Mouse (Mus musculus): Measurements from ENCODE around the gene Parvg. TPM values are rescaled to one million over a fixed set of nuclear protein-coding genes. Genes with fewer than 3 reads are reported as not detected.

The Parvg gene
- total and polyA plus RNA-seq, 3 experiments = 58.8 to 142 TPM; not detected in 1

DNA sequence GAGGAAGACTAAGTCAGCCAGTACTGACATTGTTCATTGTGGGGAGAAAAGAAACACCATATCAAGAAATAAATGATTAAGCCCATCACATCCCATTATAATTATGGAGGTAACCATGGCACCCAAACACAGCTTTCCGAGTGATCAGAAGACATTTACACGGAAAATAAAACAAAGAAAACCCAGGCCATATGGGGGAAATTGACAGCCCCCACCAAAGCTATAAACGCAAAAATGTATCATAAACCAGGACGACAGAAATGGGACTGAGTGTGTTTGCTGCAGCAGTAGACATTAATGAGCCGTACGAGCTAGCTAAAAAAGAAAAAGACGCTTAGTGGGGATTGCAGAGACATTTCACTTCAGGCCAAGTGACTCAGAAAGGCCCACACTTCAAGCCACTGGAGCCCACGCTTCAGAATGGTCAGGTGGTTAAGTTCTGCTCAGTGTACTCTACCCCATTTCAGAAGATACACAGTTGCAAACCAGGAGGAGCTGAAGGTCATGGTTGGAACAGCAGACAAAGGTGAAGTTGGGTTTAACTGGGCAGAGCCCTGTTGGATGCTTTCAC is 62.3 kb downstream of the Parvg start:
- DNase-seq (ENCODE audit: low read depth, low spot score) = no peak
- no peaks in the 10 kb centered on the region for H3K79me2 ChIP-seq (ENCODE audit: control insufficient read depth, insufficient read depth, low read length, poor library complexity)
- no peak overlapping the region for H3K4me3 ChIP-seq (ENCODE audit: control insufficient read depth in 1 of 2, insufficient read depth in 1 of 2, low read depth in 2 of 2, low read length in 2 of 2)
- H3K4me1 ChIP-seq (ENCODE audit: control insufficient read depth in 1 of 2, insufficient read depth in 2 of 2, low read length in 2 of 2) = no peaks in the 10 kb centered on the region
- TF ChIP-seq ZMIZ1 (IDR thresholded peaks at IDR 0.05; ENCODE audit: low read depth, low read length) (no peak), E2F4 (IDR thresholded peaks at IDR 0.05; ENCODE audit: borderline replicate concordance, low read depth, low read length) (no peak), MYB (IDR thresholded peaks at IDR 0.05; ENCODE audit: low read depth, low read length) (no peak), ELF1 (IDR thresholded peaks at IDR 0.05; ENCODE audit: low read depth, low read length) (no peak), TAL1 (IDR thresholded peaks at IDR 0.05; ENCODE audit: low read length) (no peak), RCOR1 (IDR thresholded peaks at IDR 0.05; ENCODE audit: low read depth, low read length) (no peak), UBTF (IDR thresholded peaks at IDR 0.05; ENCODE audit: borderline replicate concordance, insufficient read depth, low read depth, low read length) (no peak), USF2 (IDR thresholded peaks at IDR 0.05; ENCODE audit: borderline replicate concordance in 1 of 2, insufficient read depth in 1 of 2, low read depth in 1 of 2, low read length in 2 of 2) (no peak), MYC (IDR thresholded peaks at IDR 0.05; ENCODE audit: low read depth, low read length) (no peak), SMC3 (IDR thresholded peaks at IDR 0.05; ENCODE audit: low read depth, low read length) (no peak), NELFE (IDR thresholded peaks at IDR 0.05; ENCODE audit: low read depth, low read length) (no peak), MAX (IDR thresholded peaks at IDR 0.05; ENCODE audit: low read length) (no peak), USF1 (IDR thresholded peaks at IDR 0.05; ENCODE audit: low read depth, low read length) (no peak), RAD21 (IDR thresholded peaks at IDR 0.05; ENCODE audit: low read depth, low read length) (no peak), MXI1 (IDR thresholded peaks at IDR 0.05; ENCODE audit: low read depth, low read length) (no peak), HCFC1 (IDR thresholded peaks at IDR 0.05; ENCODE audit: low read depth, low read length) (no peak), EP300 (IDR thresholded peaks at IDR 0.05; ENCODE audit: low read depth in 1 of 2, low read length in 2 of 2) (no peak)
- no peaks in the 10 kb centered on the region for H3K36me3 ChIP-seq (ENCODE audit: control insufficient read depth in 1 of 2, insufficient read depth in 2 of 2, low read length in 2 of 2)
- H3K9me3 ChIP-seq (replicated peaks; ENCODE audit: insufficient read depth, low read length) = no peaks in the 10 kb centered on the region
- H3K9ac ChIP-seq (ENCODE audit: control insufficient read depth, low read depth, low read length, poor library complexity, severe bottlenecking) = no peak overlapping the region
- no peaks in the 10 kb centered on the region for H3K27me3 ChIP-seq (ENCODE audit: control insufficient read depth in 1 of 2, insufficient read depth in 2 of 2, low read length in 2 of 2)
- no peak overlapping the region for H3K27ac ChIP-seq (ENCODE audit: control insufficient read depth, low read depth, low read length)

DNA sequence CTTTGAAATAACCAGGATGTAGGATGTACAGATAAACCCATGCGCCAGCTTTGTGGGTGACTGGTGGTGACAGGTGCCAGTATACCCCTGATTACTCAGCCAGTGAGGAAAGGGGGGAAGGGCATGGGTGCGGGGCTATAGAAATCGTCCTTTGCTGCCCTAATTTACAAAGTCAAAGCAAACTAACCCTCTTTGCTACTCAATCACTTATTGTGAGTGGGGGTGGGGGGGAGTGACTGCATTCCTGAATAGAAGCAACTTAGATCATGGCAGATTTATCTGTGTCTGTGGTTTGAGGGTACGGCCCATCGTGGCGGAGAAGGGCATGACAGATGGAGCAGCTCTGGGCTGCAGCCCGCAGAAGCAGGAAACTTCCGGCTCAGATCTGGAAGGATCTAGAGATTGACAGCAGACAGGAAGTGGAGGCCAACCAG is 64.9 kb downstream of the Parvg start:
- H3K27ac ChIP-seq (ENCODE audit: control insufficient read depth, low read depth, low read length) = no peak overlapping the region

More for the DNA sequence above, 64.9 kb downstream of the Parvg start:
- no peak overlapping the region for H3K4me3 ChIP-seq (ENCODE audit: control insufficient read depth in 1 of 2, insufficient read depth in 1 of 2, low read depth in 2 of 2, low read length in 2 of 2)
- no peak for DNase-seq (ENCODE audit: low read depth, low spot score)
- H3K36me3 ChIP-seq (ENCODE audit: control insufficient read depth in 1 of 2, insufficient read depth in 2 of 2, low read length in 2 of 2) = no peaks in the 10 kb centered on the region
- no peaks in the 10 kb centered on the region for H3K4me1 ChIP-seq (ENCODE audit: control insufficient read depth in 1 of 2, insufficient read depth in 2 of 2, low read length in 2 of 2)
- TF ChIP-seq RCOR1 (IDR thresholded peaks at IDR 0.05; ENCODE audit: low read depth, low read length) = no peak
- TF ChIP-seq MYB (IDR thresholded peaks at IDR 0.05; ENCODE audit: low read depth, low read length) = no peak
- TF ChIP-seq EP300 (IDR thresholded peaks at IDR 0.05; ENCODE audit: low read depth in 1 of 2, low read length in 2 of 2) = no peak
- TF ChIP-seq ZMIZ1 (IDR thresholded peaks at IDR 0.05; ENCODE audit: low read depth, low read length) = no peak
- no peak for TF ChIP-seq GATA1 (IDR thresholded peaks at IDR 0.05; ENCODE audit: low read depth, low read length)
- no peak for TF ChIP-seq MEF2A (IDR thresholded peaks at IDR 0.05; ENCODE audit: extremely low read depth, insufficient replicate concordance, low read depth, low read length, poor library complexity, severe bottlenecking)
- no peak for TF ChIP-seq POLR2AphosphoS2 (IDR thresholded peaks at IDR 0.05; ENCODE audit: low read length)
- TF ChIP-seq MAFK (IDR thresholded peaks at IDR 0.05; ENCODE audit: borderline replicate concordance, low read depth, low read length) = no peak
- no peak for TF ChIP-seq POLR2AphosphoS5 (IDR thresholded peaks at IDR 0.05; ENCODE audit: borderline replicate concordance, low read depth, low read length)
- no peak for TF ChIP-seq CHD1 (IDR thresholded peaks at IDR 0.05; ENCODE audit: low read depth, low read length)
- TF ChIP-seq SMC3 (IDR thresholded peaks at IDR 0.05; ENCODE audit: low read depth, low read length) = no peak
- H3K79me2 ChIP-seq (ENCODE audit: control insufficient read depth, insufficient read depth, low read length, poor library complexity) = no peaks in the 10 kb centered on the region
- H3K9me3 ChIP-seq (replicated peaks; ENCODE audit: insufficient read depth, low read length) = no peaks in the 10 kb centered on the region
- H3K9ac ChIP-seq (ENCODE audit: control insufficient read depth, low read depth, low read length, poor library complexity, severe bottlenecking) = no peak overlapping the region
- H3K27me3 ChIP-seq (ENCODE audit: control insufficient read depth in 1 of 2, insufficient read depth in 2 of 2, low read length in 2 of 2) = no peaks in the 10 kb centered on the region

Measured in MEL (cell line).